Mouse (Mus musculus) pancreas, adult 10 weeks (tissue): Measurements from ENCODE around the gene Gm8879. TPM values are rescaled to one million over a fixed set of nuclear protein-coding genes. Genes with fewer than 3 reads are reported as not detected.

Experiments used
- polyA plus RNA-seq: library from polyadenylated mRNA; stranded (reverse); fragments of 350-450 nt; fragmentation: Illumina TruSeq; extraction: RNeasy Lipid Tissue Mini Kit (QIAGEN cat#74804); gene quantifications from one replicate; pipeline ENCODE4 v1.2.3, GENCODE M21; 2015; ENCODE audit warnings: low read depth, low replicate concordance; ENCODE audit not compliant: insufficient read depth

The Gm8879 gene
- not detected for polyA plus RNA-seq

GRCm38 (mm10) chr5:11127334-11127733 is at the start of gene Gm8879:
Gene Gm8879, plus strand, starts transcription at chr5:11127634.

Other genes with a start within 250 kb of the Gm8879 start
- gene Gm8871, start 179.8 kb upstream of the Gm8879 start, polyA plus RNA-seq = not detected
- not detected for gene Gm8857, start 179.8 kb upstream of the Gm8879 start, polyA plus RNA-seq
- not detected for gene Gm5861, start 55.4 kb downstream of the Gm8879 start, polyA plus RNA-seq
- gene Gm8890, start 128.4 kb downstream of the Gm8879 start, polyA plus RNA-seq = not detected
- gene Speer1, start 213.9 kb downstream of the Gm8879 start, polyA plus RNA-seq = not detected